Mouse (Mus musculus) left cerebral cortex, postnatal 25 days (tissue): ENCODE data around the gene Gm9857. TPM values are rescaled to one million over a fixed set of nuclear protein-coding genes. Genes with fewer than 3 reads are reported as not detected.

Experiments
- DNase-seq, 2 experiments: peaks; one replicate each; pipeline ENCODE4 v3.0.0; 2022; ENCODE audit warnings: low spot score in 2 of 2, mixed read lengths in 1 of 2
- intact Hi-C: fragments of 180-260 bp; cut with DNase I; formaldehyde crosslinking; loops from one replicate; pipeline ENCODE4 v1.15.1; 2025
- total RNA-seq, 2 experiments: library from RNA; stranded (reverse); gene quantifications; 2 replicates each; pipeline ENCODE4 v1.2.3; 2021

The Gm9857 gene
- total RNA-seq, result not detected

GRCm38 (mm10) chr3:108940001-108940633 is at the start of gene Gm9857:
Gm9857 (minus strand) TSS chr3:108940445.
- intact Hi-C loops, result no loop called here
- no peak for DNase-seq

- DNase-seq, result no peak
- intact Hi-C loops, result no loop called here
Measured at GRCm38 (mm10) chr3:108987009-108987659, 46.9 kb upstream of the Gm9857 start.

GRCm38 (mm10) chr3:108986534-108986933 is 46.3 kb upstream of the Gm9857 start:
- intact Hi-C loops, result no loop called here
- no peak for DNase-seq

GRCm38 (mm10) chr3:108983989-108984388 is 43.7 kb upstream of the Gm9857 start:
- DNase-seq, result no peak
- intact Hi-C loops, result no loop called here

- intact Hi-C loops, result no loop called here
- DNase-seq, result no peak
Measured at GRCm38 (mm10) chr3:108981946-108982345, 41.7 kb upstream of the Gm9857 start.

- DNase-seq, result no peak
- intact Hi-C loops, result no loop called here
Measured at GRCm38 (mm10) chr3:108977340-108978030, 37.2 kb upstream of the Gm9857 start.

- no peak for DNase-seq
- intact Hi-C loops, result no loop called here
Measured at GRCm38 (mm10) chr3:108974920-108975485, 34.8 kb upstream of the Gm9857 start.

GRCm38 (mm10) chr3:108973980-108974660 is 33.9 kb upstream of the Gm9857 start:
- intact Hi-C loops, result no loop called here
- no peak for DNase-seq

- no peak for DNase-seq
- intact Hi-C loops, result no loop called here
Measured at GRCm38 (mm10) chr3:108966051-108966450, 25.8 kb upstream of the Gm9857 start.

- intact Hi-C loops, result loop anchor here (5.0 kb wide), 2 partner anchors 52 to 98 kb away; partner anchors contain the start of gene Prpf38b
- no peak for DNase-seq
Measured at GRCm38 (mm10) chr3:108964361-108965044, 24.3 kb upstream of the Gm9857 start.

GRCm38 (mm10) chr3:108963776-108964175 is 23.5 kb upstream of the Gm9857 start:
- DNase-seq, result no peak

GRCm38 (mm10) chr3:108963278-108963677 is 23.0 kb upstream of the Gm9857 start:
- peak in 1 of 2 experiments; percentile 58 for DNase-seq
- intact Hi-C loops, result loop anchor here (5.0 kb wide), 2 partner anchors 51 to 99 kb away; partner anchors contain the start of gene Prpf38b

More at GRCm38 (mm10) chr3:108963776-108964175, 23.5 kb upstream of the Gm9857 start:
- intact Hi-C loops, result loop anchor here (5.0 kb wide), 2 partner anchors 51 to 99 kb away; partner anchors contain the start of gene Prpf38b

- intact Hi-C loops, result loop anchor here (5.0 kb wide), 2 partner anchors 49 to 101 kb away; partner anchors contain the start of gene Prpf38b
- no peak for DNase-seq
Measured at GRCm38 (mm10) chr3:108961655-108962054, 21.4 kb upstream of the Gm9857 start.

- intact Hi-C loops, result loop anchor here (5.0 kb wide), 2 partner anchors 49 to 101 kb away; partner anchors contain the start of gene Prpf38b
- DNase-seq, result no peak
Measured at GRCm38 (mm10) chr3:108961226-108961625, 21.0 kb upstream of the Gm9857 start.

- intact Hi-C loops, result loop anchor here (5.0 kb wide), 2 partner anchors 47 to 103 kb away; partner anchors contain the start of gene Prpf38b
- no peak for DNase-seq
Measured at GRCm38 (mm10) chr3:108959680-108960295, 19.5 kb upstream of the Gm9857 start.

- intact Hi-C loops, result no loop called here
- DNase-seq, result no peak
Measured at GRCm38 (mm10) chr3:108957976-108958375, 17.7 kb upstream of the Gm9857 start.

GRCm38 (mm10) chr3:108940996-108941395 is 751 bp upstream of the Gm9857 start:
- no peak for DNase-seq
- intact Hi-C loops, result no loop called here

GRCm38 (mm10) chr3:108939573-108939972 is 672 bp downstream of the Gm9857 start, which contains the start of gene Henmt1:
Henmt1 (plus strand) TSS chr3:108939873.
- intact Hi-C loops, result no loop called here
- no peak for DNase-seq
